Mouse (Mus musculus) forebrain, embryonic 15.5 days (tissue): Measurements from ENCODE around the gene Tuba8. TPM values are rescaled to one million over a fixed set of nuclear protein-coding genes. Genes with fewer than 3 reads are reported as not detected.

Experiments
- ATAC-seq: fragments of 200-750 bp; cut with Nextera tagmentation; replicated peaks from 2 replicates; pipeline ENCODE4 v1.8.0; 2017; ENCODE audit warnings: mild to moderate bottlenecking, moderate TSS enrichment, moderate library complexity
- H3K27ac ChIP-seq: fragments of 300-500 bp; sonication (generic); replicated peaks from 2 replicates; pipeline ENCODE4 v1.5.1; 2015; ENCODE audit warnings: mild to moderate bottlenecking, inconsistent platforms
- H3K27me3 ChIP-seq: fragments of 300-500 bp; sonication (generic); 2 replicates; pipeline ENCODE4 v1.6.1; 2015; ENCODE audit warnings: inconsistent platforms
- H3K36me3 ChIP-seq: fragments of 300-500 bp; sonication (generic); 2 replicates; pipeline ENCODE4 v1.6.1; 2015; ENCODE audit warnings: mild to moderate bottlenecking, inconsistent platforms
- H3K4me1 ChIP-seq: fragments of 300-500 bp; sonication (generic); 2 replicates; pipeline ENCODE4 v1.6.1; 2015; ENCODE audit warnings: inconsistent platforms
- H3K4me2 ChIP-seq: fragments of 300-500 bp; sonication (generic); replicated peaks from 2 replicates; pipeline ENCODE4 v1.6.1; 2015; ENCODE audit warnings: mild to moderate bottlenecking, inconsistent platforms
- H3K4me3 ChIP-seq: fragments of 300-500 bp; sonication (generic); 2 replicates; pipeline ENCODE4 v1.5.1; 2015; ENCODE audit warnings: mild to moderate bottlenecking, inconsistent platforms
- H3K9ac ChIP-seq: fragments of 300-500 bp; sonication (generic); replicated peaks from 2 replicates; pipeline ENCODE4 v1.6.1; 2015; ENCODE audit warnings: mild to moderate bottlenecking, inconsistent platforms
- H3K9me3 ChIP-seq: fragments of 300-500 bp; sonication (generic); 2 replicates; pipeline ENCODE4 v1.6.1; 2016; ENCODE audit warnings: inconsistent platforms
- WGBS: fragments of 180-500 bp; shearing (Covaris S2); methylation state at CpG from one replicate; pipeline ENCODE4 v1.1.7; 2015; ENCODE audit warnings: mixed read lengths; 5-methylcytosine and 5-hydroxymethylcytosine counted together
- polyA plus RNA-seq: library from polyadenylated mRNA; unstranded; fragments of >200 nt; fragmentation: Nextera tagmentation; extraction: Ambion mirVana; gene quantifications from 2 replicates; pipeline ENCODE4 v1.2.1, GENCODE M21; 2015

The Tuba8 gene
- polyA plus RNA-seq, 1 experiment from 2014 or later: 0.19 TPM

GRCm38 (mm10) chr6:121245127-121246036 lies 34.9 kb downstream of the Tuba8 start, which contains the start of gene Usp18:
TSS of gene Usp18 (plus strand) at chr6:121245906.
- peak; percentile 97 for ATAC-seq

GRCm38 (mm10) chr6:121246037-121246361 lies 35.5 kb downstream of the Tuba8 start:
- Histone ChIP-seq H3K9ac (peak overlapping the region; percentile 47), H3K36me3 (no peaks in the 10 kb centered on the region), H3K4me1 (peaks cover 9% of the 10 kb centered on the region; the same call in 1 of the 2 replicates), H3K4me3 (peak overlapping the region; percentile 53), H3K27ac (no peak overlapping the region), H3K27me3 (no peaks in the 10 kb centered on the region), H3K9me3 (no peaks in the 10 kb centered on the region), H3K4me2 (peak overlapping the region; percentile 81)
- 8% methylated on average over 4 of the region's 4 CpGs for WGBS
- ATAC-seq: peak; percentile 38; the same call in 1 of the 2 replicates

More at GRCm38 (mm10) chr6:121245127-121246036, 34.9 kb downstream of the Tuba8 start, which contains the start of gene Usp18:
- H3K27ac ChIP-seq: no peak within 1 kb of the TSS
- H3K27me3 ChIP-seq: no peaks in the 10 kb centered on the region
- peak within 1 kb of the TSS; percentile 81 for H3K4me2 ChIP-seq
- H3K9me3 ChIP-seq: no peaks in the 10 kb centered on the region
- H3K36me3 ChIP-seq: no peaks in the 10 kb centered on the region
- peak within 1 kb of the TSS; percentile 53 for H3K4me3 ChIP-seq
- H3K9ac ChIP-seq: peak within 1 kb of the TSS; percentile 47
- WGBS: 10% methylated on average over 35 of the region's 35 CpGs
- H3K4me1 ChIP-seq: peaks cover 9% of the 10 kb centered on the region; the same call in 1 of the 2 replicates

GRCm38 (mm10) chr6:121250406-121250805 lies 39.9 kb downstream of the Tuba8 start:
- Histone ChIP-seq H3K9me3 (no peaks in the 10 kb centered on the region), H3K27ac (no peak overlapping the region), H3K4me3 (no peak overlapping the region), H3K4me2 (no peak overlapping the region), H3K36me3 (no peaks in the 10 kb centered on the region), H3K4me1 (peaks cover 6% of the 10 kb centered on the region; the same call in 1 of the 2 replicates), H3K27me3 (no peaks in the 10 kb centered on the region), H3K9ac (no peak overlapping the region)
- ATAC-seq: no peak
- WGBS: 47% methylated on average over 1 of the region's 1 CpGs

DNA sequence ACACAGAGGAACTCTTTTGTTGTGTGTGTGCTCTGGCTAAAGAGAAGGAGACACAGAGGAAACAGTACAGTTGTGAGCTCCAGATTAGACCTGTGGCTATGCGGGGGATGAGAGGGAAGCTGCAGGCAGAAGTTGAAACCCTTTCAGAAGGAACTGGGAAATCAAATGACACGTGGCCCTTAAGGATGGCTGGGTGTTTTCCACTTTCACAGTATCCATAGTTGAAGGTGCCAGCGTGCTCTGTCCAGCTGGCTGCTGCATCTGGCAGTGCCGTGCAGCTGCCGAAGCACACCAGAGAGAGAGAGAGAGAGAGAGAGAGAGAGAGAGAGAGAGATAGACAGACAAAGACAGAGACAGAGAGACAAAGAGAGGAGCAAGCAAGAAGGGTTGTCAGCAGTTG lies 40.8 kb downstream of the Tuba8 start:
- Histone ChIP-seq H3K4me2 (no peak overlapping the region), H3K9ac (no peak overlapping the region), H3K36me3 (no peaks in the 10 kb centered on the region), H3K27ac (no peak overlapping the region), H3K9me3 (no peaks in the 10 kb centered on the region), H3K27me3 (no peaks in the 10 kb centered on the region), H3K4me3 (no peak overlapping the region), H3K4me1 (no peaks in the 10 kb centered on the region)
- no peak for ATAC-seq
- 73% methylated on average over 5 of the region's 5 CpGs for WGBS

- no peak for ATAC-seq
- 33% methylated on average over 9 of the region's 9 CpGs for WGBS
Observed at GRCm38 (mm10) chr6:121260548-121260947, 50.1 kb downstream of the Tuba8 start.

GRCm38 (mm10) chr6:121261233-121261632 lies 50.7 kb downstream of the Tuba8 start:
- Histone ChIP-seq H3K4me3 (no peak overlapping the region), H3K9me3 (0 out of 2 replicates have a peak, but pooled peaks cover 4% of the 10 kb centered on the region), H3K36me3 (no peaks in the 10 kb centered on the region), H3K9ac (no peak overlapping the region), H3K27ac (no peak overlapping the region), H3K4me1 (no peaks in the 10 kb centered on the region), H3K4me2 (no peak overlapping the region), H3K27me3 (no peaks in the 10 kb centered on the region)
- WGBS: 91% methylated on average over 8 of the region's 8 CpGs
- ATAC-seq: no peak

More at GRCm38 (mm10) chr6:121260548-121260947, 50.1 kb downstream of the Tuba8 start:
- Histone ChIP-seq H3K4me2 (no peak overlapping the region), H3K27ac (no peak overlapping the region), H3K9ac (no peak overlapping the region), H3K36me3 (no peaks in the 10 kb centered on the region), H3K4me1 (no peaks in the 10 kb centered on the region), H3K9me3 (0 out of 2 replicates have a peak, but pooled peaks cover 4% of the 10 kb centered on the region), H3K4me3 (no peak overlapping the region), H3K27me3 (no peaks in the 10 kb centered on the region)

GRCm38 (mm10) chr6:121262004-121262403 lies 51.5 kb downstream of the Tuba8 start:
- Histone ChIP-seq H3K9ac (no peak overlapping the region), H3K4me1 (no peaks in the 10 kb centered on the region), H3K36me3 (no peaks in the 10 kb centered on the region), H3K4me2 (no peak overlapping the region), H3K27me3 (no peaks in the 10 kb centered on the region), H3K9me3 (0 out of 2 replicates have a peak, but pooled peaks cover 4% of the 10 kb centered on the region), H3K4me3 (no peak overlapping the region), H3K27ac (no peak overlapping the region)
- ATAC-seq: no peak
- 93% methylated on average over 10 of the region's 10 CpGs for WGBS

GRCm38 (mm10) chr6:121262496-121262895 lies 52.0 kb downstream of the Tuba8 start:
- H3K9me3 ChIP-seq: 0 out of 2 replicates have a peak, but pooled peaks cover 3% of the 10 kb centered on the region
- no peak overlapping the region for H3K9ac ChIP-seq
- no peaks in the 10 kb centered on the region for H3K36me3 ChIP-seq
- no peaks in the 10 kb centered on the region for H3K27me3 ChIP-seq
- H3K27ac ChIP-seq: no peak overlapping the region
- WGBS: 92% methylated on average over 11 of the region's 11 CpGs
- no peak overlapping the region for H3K4me3 ChIP-seq
- H3K4me1 ChIP-seq: no peaks in the 10 kb centered on the region
- ATAC-seq: no peak
- no peak overlapping the region for H3K4me2 ChIP-seq

DNA sequence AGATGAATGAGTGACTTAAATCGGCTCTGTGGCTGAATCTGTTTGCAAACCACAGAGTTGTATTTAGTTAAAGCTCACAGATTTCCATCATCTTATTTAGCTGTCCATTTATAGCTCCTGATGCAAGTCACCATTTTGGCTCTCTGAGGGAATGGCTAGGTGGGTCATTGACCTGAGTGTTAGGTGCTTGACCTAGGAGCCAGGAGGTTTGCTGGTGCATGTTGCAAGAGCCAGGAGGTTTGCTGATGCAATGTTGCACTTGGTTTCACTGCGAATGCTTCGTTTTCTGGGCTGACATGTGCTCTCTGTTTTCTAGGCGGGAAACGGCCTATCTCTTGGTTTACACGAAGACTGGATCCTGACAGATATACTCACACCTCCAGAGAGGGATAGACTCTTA lies 59.7 kb downstream of the Tuba8 start:
- H3K27me3 ChIP-seq: no peaks in the 10 kb centered on the region

GRCm38 (mm10) chr6:121271707-121272074 lies 61.2 kb downstream of the Tuba8 start:
- H3K27me3 ChIP-seq: no peaks in the 10 kb centered on the region
- 14% methylated on average over 4 of the region's 4 CpGs for WGBS
- H3K36me3 ChIP-seq: no peaks in the 10 kb centered on the region
- no peak overlapping the region for H3K27ac ChIP-seq
- H3K4me3 ChIP-seq: no peak overlapping the region
- no peaks in the 10 kb centered on the region for H3K9me3 ChIP-seq
- H3K4me1 ChIP-seq: 0 out of 2 replicates have a peak, but pooled peaks cover 4% of the 10 kb centered on the region
- ATAC-seq: peak; percentile 44
- H3K4me2 ChIP-seq: no peak overlapping the region
- no peak overlapping the region for H3K9ac ChIP-seq

More for the DNA sequence above, 59.7 kb downstream of the Tuba8 start:
- WGBS: 84% methylated on average over 6 of the region's 6 CpGs
- no peak overlapping the region for H3K4me3 ChIP-seq
- H3K4me1 ChIP-seq: 0 out of 2 replicates have a peak, but pooled peaks cover 4% of the 10 kb centered on the region
- H3K9ac ChIP-seq: no peak overlapping the region
- H3K36me3 ChIP-seq: no peaks in the 10 kb centered on the region
- ATAC-seq: no peak
- no peak overlapping the region for H3K4me2 ChIP-seq
- no peaks in the 10 kb centered on the region for H3K9me3 ChIP-seq
- no peak overlapping the region for H3K27ac ChIP-seq

DNA sequence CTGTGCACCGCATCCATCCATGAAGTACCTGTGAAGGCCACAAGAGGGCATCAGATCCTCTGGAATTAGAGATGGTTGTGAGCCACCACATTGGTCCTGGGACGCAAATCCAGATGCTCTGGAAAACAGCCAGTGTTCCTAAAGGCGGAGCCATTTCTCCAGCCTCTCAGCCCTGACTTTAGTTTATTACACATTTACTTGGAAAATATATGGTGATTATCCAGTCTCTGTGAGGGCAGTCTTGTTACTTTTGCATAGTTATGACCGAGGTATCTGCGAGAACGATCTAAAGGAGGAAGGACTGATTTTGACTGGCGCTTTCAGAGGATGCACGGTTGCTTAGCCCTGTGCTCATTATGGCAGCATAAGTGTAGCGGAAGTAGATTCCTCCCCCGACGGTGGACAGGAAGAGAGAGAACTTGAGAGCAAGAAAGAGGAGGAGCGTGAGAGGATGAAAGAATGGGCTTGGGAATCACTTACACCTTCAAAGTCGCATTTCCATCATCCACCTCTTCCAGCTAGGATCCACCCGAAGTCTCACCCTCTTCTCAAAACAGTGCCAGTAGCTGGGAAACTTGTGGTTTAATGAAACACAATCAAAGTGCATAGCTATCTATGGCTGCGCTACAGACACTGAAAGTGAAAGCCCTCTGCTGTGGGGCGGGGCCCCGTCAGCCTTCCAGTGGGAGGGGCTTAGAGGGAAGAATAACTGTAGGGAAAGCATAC lies 61.7 kb downstream of the Tuba8 start:
- peak; percentile 92 for ATAC-seq
- 14% methylated on average over 17 of the region's 17 CpGs for WGBS
- H3K9ac ChIP-seq: peak overlapping the region; percentile 14

GRCm38 (mm10) chr6:121274356-121274755 lies 63.9 kb downstream of the Tuba8 start:
- Histone ChIP-seq H3K4me1 (0 out of 2 replicates have a peak, but pooled peaks cover 4% of the 10 kb centered on the region), H3K36me3 (no peaks in the 10 kb centered on the region), H3K4me2 (no peak overlapping the region), H3K4me3 (no peak overlapping the region), H3K27me3 (no peaks in the 10 kb centered on the region), H3K9me3 (no peaks in the 10 kb centered on the region), H3K9ac (no peak overlapping the region), H3K27ac (no peak overlapping the region)
- ATAC-seq: no peak
- 74% methylated on average over 3 of the region's 3 CpGs for WGBS

More for the DNA sequence above, 61.7 kb downstream of the Tuba8 start:
- Histone ChIP-seq H3K4me2 (peak overlapping the region; percentile 53), H3K4me1 (0 out of 2 replicates have a peak, but pooled peaks cover 4% of the 10 kb centered on the region), H3K27me3 (no peaks in the 10 kb centered on the region), H3K36me3 (no peaks in the 10 kb centered on the region), H3K9me3 (no peaks in the 10 kb centered on the region), H3K4me3 (peak overlapping the region; percentile 36), H3K27ac (peak overlapping the region; percentile 62)
